Mouse (Mus musculus) left cerebral cortex, postnatal 14 days (tissue): ENCODE measurements around the gene Snip1. TPM values are rescaled to one million over a fixed set of nuclear protein-coding genes. Genes with fewer than 3 reads are reported as not detected.
A peak's percentile ranks its signal among the peaks of the same experiment; 100 is the strongest.

Source experiments
- DNase-seq, 2 experiments: peaks; one replicate each; pipeline ENCODE4 v3.0.0; 2021 to 2022; ENCODE audit warnings: low spot score in 2 of 2, mixed read lengths in 1 of 2
- intact Hi-C: fragments of 180-260 bp; cut with DNase I; formaldehyde crosslinking; loops from one replicate; pipeline ENCODE4 v1.15.1; 2025
- total RNA-seq, 2 experiments: library from RNA; stranded (reverse); gene quantifications; 2 replicates each; pipeline ENCODE4 v1.2.3; 2021

Snip1 gene
- total RNA-seq, 2 experiments from 2014 or later: 10.9 to 12.5 TPM

DNA sequence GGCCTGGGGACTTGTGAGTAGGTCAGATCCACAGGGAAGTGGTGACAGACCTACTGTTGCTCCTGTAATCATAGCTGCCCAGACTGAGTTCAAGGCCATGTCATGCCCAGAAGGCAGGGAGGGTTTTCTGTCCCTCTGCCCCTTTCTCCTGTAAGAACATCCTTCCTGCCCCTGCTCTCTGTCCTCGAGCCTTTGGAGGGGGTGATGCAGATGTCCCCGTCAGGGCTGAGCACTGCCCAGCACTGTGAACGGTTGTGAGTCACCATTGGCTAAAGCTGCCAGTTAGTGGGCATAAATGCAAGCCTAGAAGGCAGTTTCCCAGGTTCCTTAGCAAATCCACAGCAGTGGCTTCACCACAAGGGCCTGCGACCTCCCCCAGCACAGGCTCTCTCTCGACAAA is 26.6 kb downstream of the Snip1 start:
- DNase-seq: no peak
- intact Hi-C loops: no loop called here

DNA sequence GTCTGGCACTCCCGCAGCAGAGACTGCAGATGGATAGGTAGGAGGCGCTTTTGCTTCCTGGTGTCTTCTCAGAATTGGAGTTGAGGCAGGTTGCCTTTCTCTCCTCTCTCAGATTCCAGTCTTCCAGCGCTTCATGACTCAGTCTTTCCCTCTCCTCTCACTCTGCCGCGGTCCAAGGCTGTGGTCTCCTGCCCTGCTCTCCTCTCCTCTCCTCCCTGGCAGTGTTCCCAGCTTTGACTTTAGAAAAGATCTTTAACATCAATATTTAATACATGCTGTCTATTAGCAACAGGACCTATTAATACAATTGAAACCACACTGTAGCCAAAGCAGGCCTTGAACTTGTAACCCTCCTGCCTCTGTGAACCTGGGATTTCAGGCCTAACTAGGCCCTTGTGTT is 29.6 kb downstream of the Snip1 start:
- DNase-seq: no peak
- intact Hi-C loops: no loop called here

DNA sequence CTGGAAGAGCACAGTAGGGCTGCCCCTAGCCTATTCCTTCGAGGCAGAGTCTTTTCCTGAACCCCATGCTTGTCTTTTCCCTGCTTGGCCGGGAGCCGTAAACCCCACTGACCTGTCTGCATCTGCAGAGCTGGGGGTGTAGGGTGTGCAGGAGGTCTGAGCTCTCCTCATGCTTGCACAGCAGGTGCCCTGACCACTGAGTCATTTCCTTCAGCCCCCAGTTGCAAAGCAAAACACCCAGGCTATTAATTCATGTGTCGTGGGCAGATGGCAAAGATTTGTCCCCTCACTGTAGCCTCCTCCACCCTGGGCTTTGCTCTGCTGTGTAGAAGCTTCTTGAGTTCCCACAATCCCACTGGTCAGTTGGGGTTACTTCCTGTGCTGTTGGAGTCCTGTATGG is 30.9 kb downstream of the Snip1 start:
- no peak for DNase-seq
- intact Hi-C loops: no loop called here

DNA sequence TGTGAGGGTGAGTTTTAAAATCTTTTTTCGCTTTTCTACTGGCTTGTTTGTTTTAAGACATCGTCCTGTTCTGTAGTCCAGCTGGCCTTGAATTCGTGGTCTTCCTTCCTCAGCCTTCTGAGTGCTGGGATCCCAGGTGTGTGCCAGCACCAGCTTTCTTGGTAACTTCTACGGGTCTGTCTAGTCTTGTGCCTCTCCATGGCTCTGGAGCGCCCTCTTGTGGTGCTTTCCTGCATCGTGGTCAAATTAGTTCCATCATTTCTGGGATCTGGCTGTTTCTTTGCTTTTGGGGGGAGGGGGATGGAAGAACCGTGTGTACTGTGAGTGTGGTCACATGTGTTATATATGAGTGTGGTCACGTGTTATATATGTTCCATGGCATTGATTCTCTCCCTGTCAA is 33.0 kb downstream of the Snip1 start:
- intact Hi-C loops: no loop called here
- DNase-seq: peak; percentile 86 to 87

DNA sequence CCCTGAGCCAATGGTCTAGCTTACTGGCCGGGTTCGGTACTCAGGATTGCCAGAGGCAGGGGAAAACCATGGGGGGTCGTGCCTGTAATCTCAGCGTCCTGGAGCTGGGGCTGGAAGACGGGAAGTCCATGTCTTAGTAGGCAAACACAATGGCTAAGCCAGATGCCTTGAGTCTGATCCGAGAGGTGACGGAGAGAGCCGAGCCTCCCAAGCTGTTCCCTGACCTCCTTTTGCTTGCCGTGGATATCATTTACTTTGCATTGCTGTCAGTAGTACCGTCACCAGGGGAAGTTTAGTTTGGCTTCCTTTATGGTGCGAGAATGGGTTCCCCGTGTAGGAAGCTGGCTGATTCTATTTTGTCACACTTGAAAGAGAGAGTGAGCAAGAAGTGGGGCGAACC is 34.9 kb downstream of the Snip1 start:
- DNase-seq: no peak
- intact Hi-C loops: no loop called here

DNA sequence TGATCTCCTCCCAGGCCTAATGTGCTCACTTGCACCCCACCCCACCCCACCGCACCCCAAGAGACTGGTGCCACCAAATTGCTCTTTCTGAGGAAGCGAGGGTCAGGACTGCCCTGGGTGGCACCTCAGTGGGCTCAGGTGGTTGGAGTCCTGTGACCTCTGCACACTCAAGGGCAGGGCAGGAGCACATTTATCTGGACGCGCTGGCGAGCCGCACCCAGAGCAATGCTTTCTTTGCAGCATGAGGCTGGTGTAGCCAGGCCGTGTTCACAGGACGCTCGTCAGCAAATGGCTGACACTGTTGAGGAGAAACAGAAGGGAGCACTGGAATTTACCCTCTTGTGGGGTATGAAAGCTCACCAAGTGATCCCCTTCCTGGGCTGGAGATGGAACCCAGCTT is 38.9 kb downstream of the Snip1 start:
- DNase-seq: no peak

DNA sequence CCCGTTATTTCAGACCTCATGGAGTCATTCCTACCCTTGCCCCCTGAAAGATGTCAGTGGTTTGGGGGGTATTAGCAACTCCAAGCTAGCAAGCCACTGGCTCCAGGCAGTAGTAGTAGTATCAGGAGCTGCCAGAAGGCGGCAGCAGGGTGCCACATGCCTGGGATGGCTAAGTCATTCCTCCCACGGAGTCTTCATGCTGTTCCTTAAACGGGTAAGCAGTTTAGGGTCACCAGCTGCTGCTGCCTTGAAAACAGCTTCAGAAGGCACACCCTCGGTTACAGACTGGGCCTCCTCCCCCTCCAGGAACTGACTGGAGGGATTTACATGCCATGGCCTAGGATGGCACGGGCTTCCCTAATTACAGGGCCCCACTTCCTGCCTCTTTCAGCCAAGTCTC is 48.2 kb downstream of the Snip1 start:
- DNase-seq: peak; percentile 93 to 96
- intact Hi-C loops: no loop called here

More for the DNA sequence above, 38.9 kb downstream of the Snip1 start:
- intact Hi-C loops: no loop called here

DNA sequence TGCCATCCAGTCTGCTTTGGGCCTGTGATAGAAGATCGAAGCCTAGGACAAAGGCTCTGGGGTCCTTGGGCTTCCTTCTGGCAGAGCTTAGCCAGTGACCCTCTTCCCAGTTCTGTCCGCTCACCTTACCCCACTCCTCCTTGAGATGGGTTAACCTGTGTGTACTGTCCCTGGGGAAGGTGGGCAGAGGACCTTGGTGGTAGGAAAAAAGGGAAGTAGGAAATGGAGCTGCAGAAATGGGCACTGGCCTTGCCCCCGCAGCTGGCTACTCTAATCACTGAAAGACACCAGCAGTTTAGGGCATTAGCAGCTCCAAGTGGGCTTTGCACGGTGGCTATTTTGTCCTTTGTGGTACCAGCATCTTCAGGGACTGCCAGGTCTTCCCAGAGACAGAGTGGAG is 48.6 kb downstream of the Snip1 start:
- intact Hi-C loops: no loop called here
- DNase-seq: no peak

DNA sequence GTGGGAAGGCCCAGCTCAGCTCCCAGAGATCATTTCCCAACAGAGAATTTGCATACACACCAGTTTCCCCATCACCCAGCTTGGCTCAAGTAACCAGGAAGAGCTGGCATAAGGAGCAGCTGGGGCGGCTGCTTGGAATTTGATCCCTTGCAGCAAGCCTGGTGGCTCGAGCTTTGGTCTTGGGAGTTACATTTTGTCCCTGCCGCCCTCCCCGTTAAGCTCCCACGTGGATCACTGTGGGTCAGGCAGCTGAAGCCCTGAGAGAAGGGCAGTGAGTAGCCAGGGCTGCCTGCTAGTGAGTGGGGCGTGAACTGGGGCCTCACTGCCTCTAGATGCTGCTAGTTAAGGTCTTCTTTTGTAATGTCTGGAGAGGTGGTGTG is 49.2 kb downstream of the Snip1 start:
- DNase-seq: peak in 1 of 2 experiments; percentile 36
- intact Hi-C loops: no loop called here

DNA sequence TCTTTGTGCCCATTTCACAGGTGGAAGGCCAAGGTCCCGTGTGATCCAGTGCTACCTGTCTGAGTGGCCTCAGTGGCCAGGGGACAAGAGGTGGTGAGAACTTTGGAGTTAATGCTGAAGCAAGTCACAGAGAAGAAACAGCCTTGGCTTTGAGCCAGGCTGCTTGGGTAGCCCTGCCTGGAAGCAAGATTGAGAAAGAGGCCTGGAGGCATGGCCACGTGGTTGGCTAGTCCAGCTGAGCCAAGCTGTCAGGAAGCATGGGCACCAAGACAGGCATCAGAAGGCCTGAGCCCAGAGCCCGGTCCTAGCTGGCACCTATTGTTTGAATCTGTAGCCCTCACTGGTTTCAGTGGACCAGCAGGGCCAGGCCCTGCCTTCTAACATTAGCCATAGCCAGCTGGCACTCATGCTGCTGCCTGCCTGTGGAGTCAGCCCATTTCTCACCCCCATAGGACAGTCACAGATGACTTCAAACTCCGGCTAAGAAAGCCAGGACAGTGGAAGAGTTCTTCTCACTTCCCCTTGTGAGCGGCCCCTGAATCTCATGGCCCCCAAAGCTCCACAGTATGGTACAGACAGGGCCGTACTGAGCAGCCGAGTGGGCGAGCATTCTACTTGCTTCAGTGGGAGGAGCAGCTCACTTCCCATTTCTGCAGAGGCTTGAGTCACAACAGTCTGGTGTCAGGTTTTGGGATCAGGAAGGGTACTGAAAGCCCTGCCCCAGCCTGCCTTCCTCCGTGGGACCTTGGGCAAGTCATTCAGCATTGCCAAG is 49.8 kb downstream of the Snip1 start:
- peak; percentile 74 to 78 for DNase-seq
- intact Hi-C loops: no loop called here

DNA sequence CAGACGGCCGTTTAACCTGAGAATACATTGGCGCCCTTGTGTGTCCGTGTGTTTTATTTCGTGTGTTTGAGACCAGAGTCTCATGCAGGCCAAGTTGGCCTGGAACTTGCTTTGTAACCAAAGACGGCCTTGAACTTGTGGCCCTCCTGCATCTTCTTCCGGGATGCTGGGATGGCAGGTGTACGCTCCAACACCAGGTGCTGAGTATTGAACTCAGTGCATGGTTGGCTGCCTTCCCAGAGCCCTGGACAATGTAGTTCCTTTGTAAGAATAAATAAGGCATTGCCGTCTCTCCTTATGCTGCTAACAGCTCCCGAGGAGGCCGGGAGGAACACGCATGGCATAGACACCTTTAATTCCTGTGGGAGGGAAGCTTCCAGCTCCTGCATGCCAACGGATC is 50.5 kb downstream of the Snip1 start:
- no peak for DNase-seq
- intact Hi-C loops: no loop called here

DNA sequence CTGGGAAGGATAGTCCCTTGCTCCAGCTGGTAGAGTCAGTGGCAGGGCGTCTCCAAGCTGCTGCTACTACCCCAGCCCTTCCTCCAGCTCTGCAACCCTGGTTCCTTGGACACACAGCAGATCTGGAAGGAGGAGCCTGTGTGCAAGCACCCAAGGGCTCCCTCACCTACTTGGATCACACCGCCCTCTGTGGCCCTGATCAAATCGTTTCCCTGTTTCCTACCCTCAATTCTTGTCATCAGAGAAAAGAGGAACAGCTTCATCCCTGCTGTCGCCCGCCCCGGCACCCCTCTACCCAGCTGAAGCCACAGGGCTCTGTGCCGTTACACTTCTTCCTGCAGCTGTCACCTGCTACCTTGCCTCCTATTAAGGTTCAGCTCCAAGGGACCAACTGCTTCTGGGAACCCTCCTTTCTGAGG is 51.4 kb downstream of the Snip1 start:
- no peak for DNase-seq
- intact Hi-C loops: no loop called here

DNA sequence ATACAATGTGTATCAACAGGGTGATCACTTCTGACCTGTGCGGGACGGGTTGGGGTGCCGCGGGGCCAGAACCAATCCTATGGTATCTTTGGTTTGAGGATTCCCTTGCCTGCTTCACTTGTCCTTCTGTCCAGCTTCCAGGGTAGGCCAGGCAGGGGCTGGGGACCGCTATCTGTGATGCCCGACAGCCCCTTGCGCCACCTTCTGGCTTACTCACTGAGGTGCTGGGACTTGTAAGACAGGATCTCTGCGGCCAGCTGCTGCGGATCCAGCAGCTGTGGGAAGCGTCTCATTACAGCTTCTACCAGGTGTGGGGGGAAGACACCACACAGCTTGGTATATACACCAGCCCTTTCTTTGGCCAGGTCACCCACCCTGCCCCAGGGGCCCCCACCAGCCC is 52.6 kb downstream of the Snip1 start:
- no peak for DNase-seq
- intact Hi-C loops: no loop called here

DNA sequence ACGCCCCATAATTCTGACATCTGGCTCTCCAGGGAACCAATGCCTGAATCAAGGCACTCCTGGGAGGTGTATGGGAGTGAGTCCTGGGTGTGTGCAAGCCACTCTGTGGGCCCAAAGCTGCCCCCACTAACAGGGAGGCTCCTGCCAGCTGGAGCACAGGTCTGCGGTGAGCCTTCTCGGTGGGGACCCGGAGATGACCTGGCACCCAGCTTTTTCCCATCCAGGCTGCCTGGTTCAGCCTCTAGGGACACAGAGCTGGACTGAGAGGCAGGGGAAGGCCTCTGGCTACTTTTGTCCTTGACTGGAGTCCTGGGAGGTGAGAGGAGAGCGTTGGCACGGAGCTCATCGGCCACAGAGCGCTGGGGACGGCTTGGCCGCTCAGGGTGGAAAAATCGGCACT is 53.2 kb downstream of the Snip1 start:
- no peak for DNase-seq
- intact Hi-C loops: no loop called here

DNA sequence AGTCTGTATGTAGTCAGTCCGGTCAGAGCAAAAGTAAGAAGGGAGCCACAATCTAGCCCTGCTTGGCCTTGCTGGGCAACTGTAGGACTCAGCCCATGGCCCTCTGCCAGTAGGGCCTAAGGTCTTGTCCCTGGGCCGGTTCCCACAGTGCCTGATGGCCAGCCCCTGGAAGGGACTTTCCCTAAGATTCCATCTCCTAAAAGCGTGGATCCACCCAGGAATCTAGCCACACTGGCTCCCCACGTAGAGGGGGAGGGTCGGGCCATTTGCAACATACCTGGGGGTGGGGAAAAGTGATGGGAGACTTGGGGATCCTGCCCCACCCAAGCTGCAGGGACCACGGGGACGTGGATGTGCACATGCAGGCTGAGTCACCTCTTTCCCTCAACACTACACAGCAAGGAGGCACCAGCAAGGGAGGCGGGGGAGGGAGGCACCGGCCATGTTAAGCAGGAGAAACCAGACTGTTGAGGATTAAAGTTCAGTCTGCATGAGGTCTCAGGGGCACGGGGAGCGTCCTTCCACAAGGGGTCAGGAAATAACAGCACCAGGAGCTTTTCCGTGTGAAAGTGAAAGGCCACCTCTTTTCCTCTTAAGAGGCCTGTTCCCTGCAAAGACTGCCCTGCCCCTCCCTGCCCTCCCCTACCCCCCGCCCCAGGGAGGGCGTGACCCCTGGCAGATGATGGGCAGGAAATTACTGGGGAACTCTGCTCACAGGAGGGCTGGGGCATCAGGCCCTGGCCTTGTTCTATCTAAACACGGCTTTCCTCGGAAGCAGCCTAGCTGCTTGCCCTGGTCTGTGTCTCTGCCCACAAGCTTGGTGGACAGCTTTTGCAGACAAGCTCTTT is 56.2 kb downstream of the Snip1 start:
- no peak for DNase-seq
- intact Hi-C loops: no loop called here

DNA sequence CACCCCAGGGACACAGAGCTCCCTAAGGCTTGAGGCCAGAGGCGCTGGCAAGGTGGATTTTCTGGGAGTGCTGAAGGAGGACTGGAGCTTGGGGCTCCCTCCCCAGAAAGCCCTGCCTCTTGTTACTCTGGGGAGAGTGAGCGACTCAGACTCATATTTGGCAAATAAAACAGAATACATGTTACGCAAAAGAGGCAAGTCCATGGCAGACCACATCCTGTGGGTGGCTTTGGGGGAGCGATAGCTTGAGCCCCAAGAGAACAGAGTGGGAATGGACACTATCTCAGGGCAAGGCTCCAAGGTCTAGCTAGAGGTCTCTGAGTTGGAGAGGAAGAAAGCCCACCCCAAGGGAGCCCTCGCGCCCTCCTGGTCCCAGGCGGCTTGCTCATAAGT is 56.8 kb downstream of the Snip1 start:
- intact Hi-C loops: no loop called here
- DNase-seq: no peak

Other genes with a start within 250 kb of the Snip1 start
- 10 to 100 TPM; 29.6 to 29.7 TPM for gene Yrdc, start 216.0 kb upstream of the Snip1 start, total RNA-seq
- gene 1110065P20Rik, start 215.5 kb upstream of the Snip1 start, total RNA-seq: 10 to 100 TPM; 88.7 to 91.2 TPM
- gene Maneal, start 204.5 kb upstream of the Snip1 start, total RNA-seq: 10 to 100 TPM; 51.1 to 55.7 TPM
- gene Epha10, start 185.8 kb upstream of the Snip1 start, total RNA-seq: 10 to 100 TPM; 32.4 to 34.4 TPM
- gene 9930104L06Rik, start 129.6 kb upstream of the Snip1 start, total RNA-seq: 10 to 100 TPM; 15.0 to 17.6 TPM
- gene Cdca8, start 127.4 kb upstream of the Snip1 start, total RNA-seq: 1 to 10 TPM; 2.8 TPM
- gene Rspo1, start 80.2 kb upstream of the Snip1 start, total RNA-seq: 1 to 10 TPM; 4.4 to 4.8 TPM
- gene Gnl2, start 50.1 kb upstream of the Snip1 start, total RNA-seq: 10 to 100 TPM; 68.8 to 70.7 TPM
- gene Dnali1, start 969 bp upstream of the Snip1 start, total RNA-seq: under 1 TPM in 1 of 2 experiments, not detected in 1; 0.15 TPM
- 100 to 1,000 TPM; 125 to 144 TPM for gene Meaf6, start 18.5 kb downstream of the Snip1 start, total RNA-seq
- gene Zc3h12a, start 61.2 kb downstream of the Snip1 start, total RNA-seq: 1 to 10 TPM in 1 of 2 experiments, under 1 TPM in 1; 0.51 to 1.2 TPM